Mouse (Mus musculus): ENCODE results near the gene Cdk5r1. TPM values are rescaled to one million over a fixed set of nuclear protein-coding genes. Genes with fewer than 3 reads are reported as not detected.

Gene Cdk5r1
- polyA plus RNA-seq, 1 experiment from 2014 or later: 0.30 TPM

- WGBS (ENCODE audit: insufficient replicate concordance): 49% methylated on average over 5 of the region's 5 CpGs
- Histone ChIP-seq H3K27me3 (ENCODE audit: control insufficient read depth, insufficient read depth, low read depth, low read length) (peaks cover 14% of the 10 kb centered on the region), H3K4me1 (ENCODE audit: control insufficient read depth, low read depth, low read length) (peaks cover 17% of the 10 kb centered on the region), H3K9me3 (replicated peaks; ENCODE audit: control insufficient read depth, low read length) (no peaks in the 10 kb centered on the region), H3K9ac (ENCODE audit: low read depth, low read length) (no peak overlapping the region), H3K27ac (ENCODE audit: low read length) (no peak overlapping the region), H3K36me3 (ENCODE audit: control insufficient read depth, insufficient read depth) (no peaks in the 10 kb centered on the region), H3K4me3 (ENCODE audit: low read depth, low read length) (no peak overlapping the region), H3K4me2 (ENCODE audit: low read depth, low read length) (no peak overlapping the region)
- no peak for ATAC-seq (ENCODE audit: low read depth)
Observed at GRCm38 (mm10) chr11:80479425-80479824, 2.6 kb downstream of the Cdk5r1 start.

- WGBS (ENCODE audit: insufficient replicate concordance): 80% methylated on average over 31 of the region's 31 CpGs
- Histone ChIP-seq H3K27me3 (ENCODE audit: control insufficient read depth, insufficient read depth, low read depth, low read length) (peaks cover 14% of the 10 kb centered on the region), H3K9me3 (replicated peaks; ENCODE audit: control insufficient read depth, low read length) (no peaks in the 10 kb centered on the region), H3K27ac (ENCODE audit: low read length) (no peak overlapping the region), H3K4me3 (ENCODE audit: low read depth, low read length) (no peak overlapping the region), H3K36me3 (ENCODE audit: control insufficient read depth, insufficient read depth) (no peaks in the 10 kb centered on the region), H3K4me1 (ENCODE audit: control insufficient read depth, low read depth, low read length) (peaks cover 17% of the 10 kb centered on the region), H3K9ac (ENCODE audit: low read depth, low read length) (no peak overlapping the region), H3K4me2 (ENCODE audit: low read depth, low read length) (no peak overlapping the region)
- no peak for ATAC-seq (ENCODE audit: low read depth)
Observed at GRCm38 (mm10) chr11:80479906-80480866, 3.4 kb downstream of the Cdk5r1 start.

- Histone ChIP-seq H3K36me3 (ENCODE audit: control insufficient read depth, insufficient read depth) (no peaks in the 10 kb centered on the region), H3K4me2 (ENCODE audit: low read depth, low read length) (no peak overlapping the region), H3K27me3 (ENCODE audit: control insufficient read depth, insufficient read depth, low read depth, low read length) (peaks cover 14% of the 10 kb centered on the region), H3K9me3 (replicated peaks; ENCODE audit: control insufficient read depth, low read length) (no peaks in the 10 kb centered on the region), H3K4me1 (ENCODE audit: control insufficient read depth, low read depth, low read length) (peaks cover 10% of the 10 kb centered on the region), H3K27ac (ENCODE audit: low read length) (no peak overlapping the region), H3K9ac (ENCODE audit: low read depth, low read length) (no peak overlapping the region), H3K4me3 (ENCODE audit: low read depth, low read length) (no peak overlapping the region)
- no peak for ATAC-seq (ENCODE audit: low read depth)
- WGBS (ENCODE audit: insufficient replicate concordance): 79% methylated on average over 13 of the region's 13 CpGs
Observed at GRCm38 (mm10) chr11:80481409-80482050, 4.7 kb downstream of the Cdk5r1 start.

GRCm38 (mm10) chr11:80482347-80482746 is 5.5 kb downstream of the Cdk5r1 start:
- no peak overlapping the region for H3K4me3 ChIP-seq (ENCODE audit: low read depth, low read length)
- peaks cover 12% of the 10 kb centered on the region for H3K27me3 ChIP-seq (ENCODE audit: control insufficient read depth, insufficient read depth, low read depth, low read length)
- ATAC-seq (ENCODE audit: low read depth): no peak
- H3K36me3 ChIP-seq (ENCODE audit: control insufficient read depth, insufficient read depth): no peaks in the 10 kb centered on the region
- peaks cover 5% of the 10 kb centered on the region for H3K4me1 ChIP-seq (ENCODE audit: control insufficient read depth, low read depth, low read length)
- no peak overlapping the region for H3K27ac ChIP-seq (ENCODE audit: low read length)
- H3K4me2 ChIP-seq (ENCODE audit: low read depth, low read length): no peak overlapping the region
- H3K9me3 ChIP-seq (replicated peaks; ENCODE audit: control insufficient read depth, low read length): no peaks in the 10 kb centered on the region
- 71% methylated on average over 10 of the region's 10 CpGs for WGBS (ENCODE audit: insufficient replicate concordance)
- H3K9ac ChIP-seq (ENCODE audit: low read depth, low read length): no peak overlapping the region

GRCm38 (mm10) chr11:80482921-80483320 is 6.1 kb downstream of the Cdk5r1 start:
- WGBS (ENCODE audit: insufficient replicate concordance): 78% methylated on average over 7 of the region's 7 CpGs
- no peak overlapping the region for H3K4me3 ChIP-seq (ENCODE audit: low read depth, low read length)
- H3K4me2 ChIP-seq (ENCODE audit: low read depth, low read length): no peak overlapping the region
- ATAC-seq (ENCODE audit: low read depth): no peak
- H3K27me3 ChIP-seq (ENCODE audit: control insufficient read depth, insufficient read depth, low read depth, low read length): peaks cover 6% of the 10 kb centered on the region
- no peak overlapping the region for H3K27ac ChIP-seq (ENCODE audit: low read length)
- no peak overlapping the region for H3K9ac ChIP-seq (ENCODE audit: low read depth, low read length)
- H3K36me3 ChIP-seq (ENCODE audit: control insufficient read depth, insufficient read depth): no peaks in the 10 kb centered on the region
- H3K4me1 ChIP-seq (ENCODE audit: control insufficient read depth, low read depth, low read length): peaks cover under 1% of the 10 kb centered on the region; the same call in 1 of the 2 replicates
- no peaks in the 10 kb centered on the region for H3K9me3 ChIP-seq (replicated peaks; ENCODE audit: control insufficient read depth, low read length)

- ATAC-seq (ENCODE audit: low read depth): no peak
- 71% methylated on average over 6 of the region's 6 CpGs for WGBS (ENCODE audit: insufficient replicate concordance)
Observed at GRCm38 (mm10) chr11:80483536-80484067, 6.8 kb downstream of the Cdk5r1 start.

GRCm38 (mm10) chr11:80484191-80484791 is 7.5 kb downstream of the Cdk5r1 start:
- H3K4me3 ChIP-seq (ENCODE audit: low read depth, low read length): no peak overlapping the region
- no peaks in the 10 kb centered on the region for H3K9me3 ChIP-seq (replicated peaks; ENCODE audit: control insufficient read depth, low read length)
- no peak for ATAC-seq (ENCODE audit: low read depth)
- H3K9ac ChIP-seq (ENCODE audit: low read depth, low read length): no peak overlapping the region
- no peaks in the 10 kb centered on the region for H3K4me1 ChIP-seq (ENCODE audit: control insufficient read depth, low read depth, low read length)
- H3K4me2 ChIP-seq (ENCODE audit: low read depth, low read length): no peak overlapping the region
- H3K27ac ChIP-seq (ENCODE audit: low read length): no peak overlapping the region
- H3K36me3 ChIP-seq (ENCODE audit: control insufficient read depth, insufficient read depth): no peaks in the 10 kb centered on the region
- no peaks in the 10 kb centered on the region for H3K27me3 ChIP-seq (ENCODE audit: control insufficient read depth, insufficient read depth, low read depth, low read length)
- WGBS (ENCODE audit: insufficient replicate concordance): 55% methylated on average over 12 of the region's 12 CpGs

More at GRCm38 (mm10) chr11:80483536-80484067, 6.8 kb downstream of the Cdk5r1 start:
- Histone ChIP-seq H3K4me2 (ENCODE audit: low read depth, low read length) (no peak overlapping the region), H3K27ac (ENCODE audit: low read length) (no peak overlapping the region), H3K4me1 (ENCODE audit: control insufficient read depth, low read depth, low read length) (no peaks in the 10 kb centered on the region; the same call in 1 of the 2 replicates), H3K36me3 (ENCODE audit: control insufficient read depth, insufficient read depth) (no peaks in the 10 kb centered on the region), H3K9me3 (replicated peaks; ENCODE audit: control insufficient read depth, low read length) (no peaks in the 10 kb centered on the region), H3K27me3 (ENCODE audit: control insufficient read depth, insufficient read depth, low read depth, low read length) (peaks cover 1% of the 10 kb centered on the region), H3K4me3 (ENCODE audit: low read depth, low read length) (no peak overlapping the region), H3K9ac (ENCODE audit: low read depth, low read length) (no peak overlapping the region)

- Histone ChIP-seq H3K9ac (ENCODE audit: low read depth, low read length) (no peak overlapping the region), H3K36me3 (ENCODE audit: control insufficient read depth, insufficient read depth) (no peaks in the 10 kb centered on the region), H3K27ac (ENCODE audit: low read length) (no peak overlapping the region), H3K4me1 (ENCODE audit: control insufficient read depth, low read depth, low read length) (no peaks in the 10 kb centered on the region), H3K4me2 (ENCODE audit: low read depth, low read length) (no peak overlapping the region), H3K9me3 (replicated peaks; ENCODE audit: control insufficient read depth, low read length) (no peaks in the 10 kb centered on the region), H3K4me3 (ENCODE audit: low read depth, low read length) (no peak overlapping the region), H3K27me3 (ENCODE audit: control insufficient read depth, insufficient read depth, low read depth, low read length) (no peaks in the 10 kb centered on the region)
- WGBS (ENCODE audit: insufficient replicate concordance): 72% methylated on average over 9 of the region's 9 CpGs
- ATAC-seq (ENCODE audit: low read depth): no peak
Observed at GRCm38 (mm10) chr11:80485120-80485551, 8.3 kb downstream of the Cdk5r1 start.
